Mouse (Mus musculus) spleen, adult 2 months (tissue): ENCODE data around the gene Tcta.
A peak's percentile ranks its signal among the peaks of the same experiment; 100 is the strongest.

Source experiments
- CTCF ChIP-seq: fragments of 200-500 bp; IDR thresholded peaks from 2 replicates; pipeline ENCODE4 v1.5.1; 2011; ENCODE audit warnings: mild to moderate bottlenecking, inconsistent platforms; ENCODE audit not compliant: insufficient read depth, insufficient read length, insufficient replicate concordance; ENCODE audit errors: extremely low read depth
- POLR2A ChIP-seq: fragments of 200-500 bp; IDR thresholded peaks from 2 replicates; pipeline ENCODE4 v1.6.1; 2011; ENCODE audit warnings: low read depth, low read length, inconsistent platforms

DNA sequence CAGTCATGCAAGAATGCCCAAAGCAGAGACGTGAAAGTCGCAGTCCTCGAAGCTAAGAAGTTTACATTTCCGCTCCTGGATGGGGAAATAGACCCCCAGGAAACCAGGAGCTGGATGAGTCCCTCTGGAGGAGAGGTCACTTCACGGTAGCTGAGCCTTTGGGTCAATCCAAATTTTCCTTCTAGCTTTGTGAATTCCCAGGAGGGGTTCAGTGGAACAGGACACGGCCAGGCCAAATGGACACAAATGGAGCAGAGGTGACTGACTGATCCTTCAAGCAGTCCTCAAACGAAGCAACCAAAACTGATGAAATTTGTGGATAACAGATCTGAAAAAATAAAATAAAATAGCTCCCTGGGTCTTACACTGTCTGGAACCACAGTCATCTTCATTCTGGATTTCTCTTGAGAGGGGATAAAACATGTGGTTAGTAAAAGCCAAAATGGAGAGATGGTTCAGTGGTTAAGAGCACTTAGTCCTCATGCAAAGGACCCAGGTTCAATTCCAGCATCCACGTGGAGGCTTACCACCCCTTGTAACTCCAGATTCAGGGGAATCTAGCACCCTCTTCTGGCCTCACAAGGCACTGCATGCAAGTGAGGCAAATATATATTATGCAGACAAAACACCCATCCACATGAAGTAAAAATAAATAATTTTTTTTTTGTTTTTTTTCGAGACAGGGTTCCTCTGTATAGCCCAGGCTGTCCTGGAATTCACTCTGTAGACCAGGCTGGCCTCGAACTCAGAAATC lies 27.1 kb downstream of the Tcta start:
- TF ChIP-seq POLR2A (no peak), CTCF (peak; percentile 34; the same call in 1 of the 2 replicates)
